Mouse (Mus musculus) layer of hippocampus, adult 11-12 months (tissue): ENCODE results near the gene Vamp3.

Experiments used
- DNase-seq: peaks from one replicate; pipeline ENCODE4 v3.0.0; 2022; ENCODE audit warnings: low spot score

Gene Vamp3

GRCm38 (mm10) chr4:151057347-151058321 is at the start of gene Vamp3:
Vamp3 (minus strand) TSS chr4:151057963.
- peak; percentile 99 for DNase-seq

GRCm38 (mm10) chr4:151106468-151106867 is 48.7 kb upstream of the Vamp3 start:
- no peak for DNase-seq

GRCm38 (mm10) chr4:151105886-151106285 is 48.1 kb upstream of the Vamp3 start:
- DNase-seq: no peak

- DNase-seq: no peak
Observed at GRCm38 (mm10) chr4:151104147-151104546, 46.4 kb upstream of the Vamp3 start.

- DNase-seq: peak; percentile 61
Observed at GRCm38 (mm10) chr4:151103646-151104045, 45.9 kb upstream of the Vamp3 start.

GRCm38 (mm10) chr4:151097104-151097438 is 39.3 kb upstream of the Vamp3 start:
- no peak for DNase-seq

- no peak for DNase-seq
Observed at GRCm38 (mm10) chr4:151096334-151097103, 38.8 kb upstream of the Vamp3 start.

GRCm38 (mm10) chr4:151095207-151095606 is 37.4 kb upstream of the Vamp3 start:
- DNase-seq: peak; percentile 55

GRCm38 (mm10) chr4:151089270-151089669 is 31.5 kb upstream of the Vamp3 start, which contains the start of gene Gm13090:
Gm13090 (plus strand) TSS chr4:151089570.
- DNase-seq: no peak

- no peak for DNase-seq
Observed at GRCm38 (mm10) chr4:151088819-151089218, 31.1 kb upstream of the Vamp3 start.

GRCm38 (mm10) chr4:151087358-151087757 is 29.6 kb upstream of the Vamp3 start:
- DNase-seq: no peak

GRCm38 (mm10) chr4:151083027-151083426 is 25.3 kb upstream of the Vamp3 start:
- DNase-seq: no peak

GRCm38 (mm10) chr4:151081977-151082376 is 24.2 kb upstream of the Vamp3 start:
- DNase-seq: no peak

- DNase-seq: no peak
Observed at GRCm38 (mm10) chr4:151081355-151081754, 23.6 kb upstream of the Vamp3 start.

- DNase-seq: no peak
Observed at GRCm38 (mm10) chr4:151074817-151075216, 17.1 kb upstream of the Vamp3 start.

GRCm38 (mm10) chr4:151073108-151073744 is 15.5 kb upstream of the Vamp3 start:
- DNase-seq: peak; percentile 88

- no peak for DNase-seq
Observed at GRCm38 (mm10) chr4:151070962-151071361, 13.2 kb upstream of the Vamp3 start.

GRCm38 (mm10) chr4:151068751-151069150 is 11.0 kb upstream of the Vamp3 start:
- no peak for DNase-seq

- DNase-seq: no peak
Observed at GRCm38 (mm10) chr4:151059566-151059965, 1.8 kb upstream of the Vamp3 start.

GRCm38 (mm10) chr4:151058634-151059033 is 871 bp upstream of the Vamp3 start:
- DNase-seq: no peak

GRCm38 (mm10) chr4:151051162-151051561 is 6.6 kb downstream of the Vamp3 start:
- no peak for DNase-seq

- DNase-seq: no peak
Observed at GRCm38 (mm10) chr4:151046524-151046923, 11.2 kb downstream of the Vamp3 start.
